Comparison of ENCODE assay signal across 8 mouse cellular contexts in the genomic region with DNA sequence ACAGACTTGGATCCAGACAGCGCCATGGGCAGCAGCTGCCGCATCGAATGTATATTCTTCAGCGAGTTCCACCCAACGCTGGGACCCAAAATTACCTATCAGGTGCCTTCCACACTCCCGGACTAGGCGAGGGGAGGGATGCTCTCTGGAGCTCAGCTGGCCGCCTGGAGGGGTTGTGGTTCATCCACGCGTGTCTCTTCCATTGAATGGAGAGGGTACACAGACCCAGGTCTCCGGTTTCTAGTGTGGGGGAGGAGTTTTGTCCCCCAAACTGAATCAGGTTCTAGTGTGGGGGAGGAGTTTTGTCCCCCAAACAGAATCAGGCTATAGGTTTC. TPM values are rescaled to one million over a fixed set of nuclear protein-coding genes. Genes with fewer than 3 reads are reported as not detected.
DNase-seq lines count a peak whose midpoint lies in the region; ATAC-seq and TF ChIP-seq lines count a peak whose summit lies in the region.

No protein-coding gene starts in this region.

- no peak for DNase-seq in liver, adult 2 months (ENCODE audit: extremely low read depth, low read depth, low spot score)
- DNase-seq in liver: no peak
- no peak for DNase-seq in ovary, adult 18-20 months (ENCODE audit: low spot score)
- DNase-seq in right cerebral cortex, postnatal 4 days: no peak
- DNase-seq in kidney, postnatal 25 days: no peak

- H3K36me3 ChIP-seq in liver, adult 2 months (ENCODE audit: control insufficient read depth, insufficient read depth, low read length): no peaks in the 10 kb centered on the region; the same call in 1 of the 2 replicates
- peaks cover 53% of the 10 kb centered on the region for H3K36me3 ChIP-seq in embryonic facial prominence, embryonic 15.5 days
- peaks cover 52% of the 10 kb centered on the region for H3K36me3 ChIP-seq in limb, embryonic 12.5 days
- peaks cover 45% of the 10 kb centered on the region for H3K36me3 ChIP-seq in neural tube, embryonic 15.5 days

- peak overlapping the region; percentile 91 for H3K4me2 ChIP-seq in embryonic facial prominence, embryonic 15.5 days (replicated peaks)
- H3K4me2 ChIP-seq in limb, embryonic 12.5 days: peak overlapping the region; percentile 83
- H3K4me2 ChIP-seq in neural tube, embryonic 15.5 days: peak overlapping the region; percentile 80

- peaks cover 7% of the 10 kb centered on the region for H3K4me1 ChIP-seq in liver, adult 2 months (ENCODE audit: control insufficient read depth, insufficient read depth, low read length)
- peaks cover 37% of the 10 kb centered on the region for H3K4me1 ChIP-seq in embryonic facial prominence, embryonic 15.5 days
- H3K4me1 ChIP-seq in limb, embryonic 12.5 days (replicated peaks): peaks cover 39% of the 10 kb centered on the region
- H3K4me1 ChIP-seq in neural tube, embryonic 15.5 days: peaks cover 57% of the 10 kb centered on the region

- WGBS in liver, adult 2 months: 1% methylated on average over 11 of the region's 11 CpGs
- 1% methylated on average over 11 of the region's 11 CpGs for WGBS in embryonic facial prominence, embryonic 15.5 days
- WGBS in limb, embryonic 12.5 days: under 1% methylated on average over 11 of the region's 11 CpGs
- 3% methylated on average over 11 of the region's 11 CpGs for WGBS in neural tube, embryonic 15.5 days

- ATAC-seq in embryonic facial prominence, embryonic 15.5 days (ENCODE audit: insufficient number of reproducible peaks, low FRiP score, low TSS enrichment, low read depth): no peak
- peak; percentile 17; the same call in 1 of the 2 replicates for ATAC-seq in limb, embryonic 12.5 days (ENCODE audit: insufficient number of reproducible peaks, insufficient read depth, low FRiP score, low TSS enrichment, low read depth)
- ATAC-seq in neural tube, embryonic 15.5 days (ENCODE audit: low FRiP score): peak; percentile 18; the same call in 1 of the 2 replicates

- peaks cover 3% of the 10 kb centered on the region; the same call in 1 of the 2 replicates for H3K79me2 ChIP-seq in liver, adult 2 months (ENCODE audit: control insufficient read depth, insufficient read depth, low read length)

- peak overlapping the region; percentile 74 for H3K4me3 ChIP-seq in liver, adult 2 months (ENCODE audit: insufficient read depth, low read depth, low read length)
- H3K4me3 ChIP-seq in embryonic facial prominence, embryonic 15.5 days (replicated peaks): peak overlapping the region; percentile 81
- peak overlapping the region; percentile 60 for H3K4me3 ChIP-seq in limb, embryonic 12.5 days (replicated peaks)
- H3K4me3 ChIP-seq in neural tube, embryonic 15.5 days (replicated peaks): peak overlapping the region; percentile 63

- TF ChIP-seq CTCF in liver, adult 2 months (IDR thresholded peaks at IDR 0.05; ENCODE audit: low read depth, low read length): no peak

- no peaks in the 10 kb centered on the region for H3K27me3 ChIP-seq in liver, adult 2 months (ENCODE audit: control insufficient read depth, insufficient read depth, low read length)
- H3K27me3 ChIP-seq in embryonic facial prominence, embryonic 15.5 days: no peaks in the 10 kb centered on the region
- no peaks in the 10 kb centered on the region for H3K27me3 ChIP-seq in limb, embryonic 12.5 days
- H3K27me3 ChIP-seq in neural tube, embryonic 15.5 days (replicated peaks): no peaks in the 10 kb centered on the region

- TF ChIP-seq POLR2A in liver, adult 2 months (IDR thresholded peaks at IDR 0.05; ENCODE audit: extremely low read depth, insufficient read depth, low read length): no peak

- peak overlapping the region; percentile 63 for H3K9ac ChIP-seq in liver, adult 2 months (ENCODE audit: low read depth, low read length)
- peak overlapping the region; percentile 59 for H3K9ac ChIP-seq in embryonic facial prominence, embryonic 15.5 days
- peak overlapping the region; percentile 57 for H3K9ac ChIP-seq in limb, embryonic 12.5 days (replicated peaks)
- peak overlapping the region; percentile 57 for H3K9ac ChIP-seq in neural tube, embryonic 15.5 days (replicated peaks)

- H3K9me3 ChIP-seq in embryonic facial prominence, embryonic 15.5 days (replicated peaks): no peaks in the 10 kb centered on the region
- H3K9me3 ChIP-seq in limb, embryonic 12.5 days: no peaks in the 10 kb centered on the region
- no peaks in the 10 kb centered on the region for H3K9me3 ChIP-seq in neural tube, embryonic 15.5 days (replicated peaks)

- H3K27ac ChIP-seq in liver, adult 2 months (replicated peaks; ENCODE audit: insufficient read depth, low read depth, low read length): peak overlapping the region; percentile 20; the same call in 1 of the 2 replicates
- H3K27ac ChIP-seq in embryonic facial prominence, embryonic 15.5 days (replicated peaks): peak overlapping the region; percentile 75
- H3K27ac ChIP-seq in limb, embryonic 12.5 days: no peak overlapping the region
- peak overlapping the region; percentile 82 for H3K27ac ChIP-seq in neural tube, embryonic 15.5 days (replicated peaks)

RNA-seq across cellular contexts. Expression of a gene that starts 0.3 kb away (rescaled TPM):
- total RNA-seq in liver, adult 2 months (2014; rRNA removed): 18.5 and 21.7 TPM in 2 replicates
- polyA plus RNA-seq in liver, adult 2 months (2012; rRNA removed): 24.8 and 26.8 TPM in 2 replicates
- 41.9 and 48.0 TPM in 2 replicates for polyA plus RNA-seq in embryonic facial prominence, embryonic 15.5 days (2015; fragmentation: Nextera tagmentation; extraction: Ambion mirVana)
- 38.6 and 40.1 TPM in 2 replicates for polyA plus RNA-seq in limb, embryonic 12.5 days (2016; fragmentation: Nextera tagmentation; extraction: Ambion mirVana)
- polyA plus RNA-seq in neural tube, embryonic 15.5 days (2015; fragmentation: Nextera tagmentation; extraction: Ambion mirVana): 67.5 and 77.9 TPM in 2 replicates

RNA-seq across cellular contexts. Expression of a gene that starts 0.3 kb away (rescaled TPM):
- 11.0 and 11.9 TPM in 2 replicates for total RNA-seq in liver, adult 2 months (2014; rRNA removed)
- polyA plus RNA-seq in liver, adult 2 months (2012; rRNA removed): 31.0 and 33.7 TPM in 2 replicates
- polyA plus RNA-seq in embryonic facial prominence, embryonic 15.5 days (2015; fragmentation: Nextera tagmentation; extraction: Ambion mirVana): 26.4 and 26.8 TPM in 2 replicates
- 15.3 and 15.6 TPM in 2 replicates for polyA plus RNA-seq in limb, embryonic 12.5 days (2016; fragmentation: Nextera tagmentation; extraction: Ambion mirVana)
- 46.9 and 53.9 TPM in 2 replicates for polyA plus RNA-seq in neural tube, embryonic 15.5 days (2015; fragmentation: Nextera tagmentation; extraction: Ambion mirVana)

RNA-seq across cellular contexts. Expression of a gene that starts 4.8 kb away (rescaled TPM):
- 0.27 and 0.28 TPM in 2 replicates for total RNA-seq in liver, adult 2 months (2014; rRNA removed)
- 0.10 and 0.20 TPM in 2 replicates for polyA plus RNA-seq in liver, adult 2 months (2012; rRNA removed)
- 10.7 and 25.9 TPM in 2 replicates for polyA plus RNA-seq in embryonic facial prominence, embryonic 15.5 days (2015; fragmentation: Nextera tagmentation; extraction: Ambion mirVana)
- polyA plus RNA-seq in limb, embryonic 12.5 days (2016; fragmentation: Nextera tagmentation; extraction: Ambion mirVana): 1.2 and 1.7 TPM in 2 replicates
- 1.6 and 2.6 TPM in 2 replicates for polyA plus RNA-seq in neural tube, embryonic 15.5 days (2015; fragmentation: Nextera tagmentation; extraction: Ambion mirVana)

RNA-seq across cellular contexts. Expression of a gene that starts 8.6 kb away (rescaled TPM):
- 10.9 and 14.0 TPM in 2 replicates for total RNA-seq in liver, adult 2 months (2014; rRNA removed)
- 40.2 and 47.3 TPM in 2 replicates for polyA plus RNA-seq in liver, adult 2 months (2012; rRNA removed)
- 51.6 and 53.3 TPM in 2 replicates for polyA plus RNA-seq in embryonic facial prominence, embryonic 15.5 days (2015; fragmentation: Nextera tagmentation; extraction: Ambion mirVana)
- polyA plus RNA-seq in limb, embryonic 12.5 days (2016; fragmentation: Nextera tagmentation; extraction: Ambion mirVana): 47.0 and 47.7 TPM in 2 replicates
- polyA plus RNA-seq in neural tube, embryonic 15.5 days (2015; fragmentation: Nextera tagmentation; extraction: Ambion mirVana): 45.7 and 46.1 TPM in 2 replicates

RNA-seq across cellular contexts. Expression of a gene that starts 9.0 kb away (rescaled TPM):
- total RNA-seq in liver, adult 2 months (2014; rRNA removed): 6.0 and 6.6 TPM in 2 replicates
- 5.0 and 7.0 TPM in 2 replicates for polyA plus RNA-seq in liver, adult 2 months (2012; rRNA removed)
- 82.0 and 87.7 TPM in 2 replicates for polyA plus RNA-seq in embryonic facial prominence, embryonic 15.5 days (2015; fragmentation: Nextera tagmentation; extraction: Ambion mirVana)
- polyA plus RNA-seq in limb, embryonic 12.5 days (2016; fragmentation: Nextera tagmentation; extraction: Ambion mirVana): 59.8 and 64.8 TPM in 2 replicates
- polyA plus RNA-seq in neural tube, embryonic 15.5 days (2015; fragmentation: Nextera tagmentation; extraction: Ambion mirVana): 41.2 and 46.1 TPM in 2 replicates
